Mouse (Mus musculus) ovary, postnatal 10 days (tissue): ENCODE data around the gene Thnsl1.
A peak's percentile ranks its signal among the peaks of the same experiment; 100 is the strongest.

Source experiments
- DNase-seq: peaks from one replicate; pipeline ENCODE4 v3.0.0; 2022; ENCODE audit warnings: low spot score

The Thnsl1 gene

GRCm38 (mm10) chr2:21204912-21205830 is at the start of gene Thnsl1, which contains the start of gene Enkur:
TSS of gene Thnsl1 (plus strand) at chr2:21205724.
TSS of gene Enkur (minus strand) at chr2:21205365.
- DNase-seq = peak; percentile 93

DNA sequence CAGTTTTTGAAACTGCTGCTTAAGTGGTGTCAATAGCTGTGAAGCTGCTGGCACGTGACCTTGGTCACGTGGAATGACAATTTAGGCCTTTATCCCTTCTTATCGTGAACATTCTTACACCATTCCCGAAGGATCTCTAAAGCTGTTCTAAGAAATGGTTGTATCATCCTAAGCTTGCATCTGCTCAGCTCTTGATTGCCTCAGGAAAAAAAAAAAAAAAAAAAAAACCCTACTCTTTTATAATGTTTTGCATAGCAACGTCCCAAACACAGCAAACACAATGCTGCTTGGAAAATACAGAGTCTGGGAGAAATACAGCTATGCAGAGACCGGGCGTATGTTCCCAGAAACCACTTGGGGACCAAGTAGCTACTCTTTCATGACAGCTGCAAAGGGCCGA is 41.2 kb upstream of the Thnsl1 start:
- no peak for DNase-seq

DNA sequence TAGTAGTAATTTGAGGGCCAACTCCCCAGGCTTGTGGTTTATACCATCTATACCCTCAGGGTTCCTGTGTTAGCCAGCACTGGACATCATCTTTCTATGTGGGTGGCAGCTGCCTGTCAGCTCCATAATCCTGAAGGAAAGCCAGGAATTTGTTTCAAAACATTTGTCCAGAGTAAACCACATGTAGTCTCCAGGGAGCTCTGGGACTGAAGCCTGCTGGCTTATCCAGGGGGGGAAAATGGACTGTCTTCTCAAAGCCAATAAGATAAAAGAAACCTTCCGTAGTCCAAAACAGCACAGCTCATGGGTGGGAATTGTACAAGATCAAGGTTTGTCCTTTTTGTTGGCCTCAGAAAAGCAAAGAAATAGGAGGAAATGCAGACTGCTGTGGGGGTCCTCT is 37.6 kb upstream of the Thnsl1 start:
- DNase-seq = no peak

- DNase-seq = no peak
These were observed 32.7 kb upstream of the Thnsl1 start for GRCm38 (mm10) chr2:21172797-21173196.

DNA sequence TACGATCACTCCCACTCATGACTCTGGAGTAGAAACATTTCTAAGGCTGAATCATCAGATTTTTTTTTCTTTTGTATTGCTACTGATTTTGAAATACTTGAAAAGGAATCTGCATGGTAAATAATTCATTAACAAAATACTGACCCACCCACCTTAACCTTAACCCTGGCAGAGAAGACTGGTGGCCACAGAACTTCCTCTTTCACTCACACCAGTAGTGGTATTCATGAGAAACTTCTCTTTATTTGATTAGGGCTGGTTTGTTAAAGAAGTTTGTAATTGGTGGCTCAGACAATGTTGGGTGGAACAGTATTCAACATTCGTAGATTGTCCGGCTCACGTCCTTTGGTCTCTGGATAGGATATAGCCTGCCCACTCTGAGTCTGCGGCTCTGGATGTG is 26.4 kb upstream of the Thnsl1 start:
- DNase-seq = no peak

- DNase-seq = no peak
These were observed 22.7 kb upstream of the Thnsl1 start for GRCm38 (mm10) chr2:21182811-21183210.

GRCm38 (mm10) chr2:21187576-21187975 is 17.9 kb upstream of the Thnsl1 start:
- DNase-seq = no peak

DNA sequence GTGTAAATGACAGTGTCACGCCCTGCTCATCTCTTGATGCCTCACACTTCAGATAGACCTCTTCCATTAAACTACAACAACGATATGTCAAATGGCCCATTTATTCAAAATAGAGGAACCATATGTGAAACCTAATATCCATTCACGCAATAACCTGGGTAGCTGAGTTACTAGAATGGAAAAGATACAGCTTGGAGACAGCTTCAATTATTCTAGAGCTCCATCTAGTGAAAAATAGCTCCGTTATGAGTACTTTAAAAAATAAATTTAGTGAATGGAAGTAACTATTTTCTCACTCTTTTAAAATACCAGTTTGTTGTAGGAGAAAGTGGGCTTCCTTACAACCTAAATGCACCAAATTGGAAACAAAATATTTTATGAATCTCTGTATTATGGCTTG is 16.9 kb upstream of the Thnsl1 start:
- no peak for DNase-seq

- DNase-seq = no peak
These were observed 14.3 kb upstream of the Thnsl1 start for GRCm38 (mm10) chr2:21191232-21191631.

DNA sequence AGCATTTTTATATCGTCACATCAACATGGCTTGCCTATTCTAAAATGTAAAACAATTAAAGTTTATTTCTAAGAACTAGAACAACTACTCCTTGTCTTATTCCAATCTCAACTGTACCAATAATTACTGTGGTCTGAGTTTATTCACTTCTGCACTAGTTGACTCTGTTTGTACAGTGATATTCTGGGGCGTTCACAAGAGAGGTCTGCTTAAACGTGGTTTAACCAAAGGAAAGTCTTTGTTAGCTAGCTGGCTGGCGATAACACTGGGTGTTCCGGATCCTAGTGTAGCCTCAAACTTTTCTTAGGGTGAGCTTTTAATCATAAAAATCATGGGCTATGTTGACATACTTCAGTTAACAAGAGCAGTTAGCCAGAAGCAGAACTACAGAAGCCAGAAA is 10.3 kb upstream of the Thnsl1 start:
- DNase-seq = no peak

DNA sequence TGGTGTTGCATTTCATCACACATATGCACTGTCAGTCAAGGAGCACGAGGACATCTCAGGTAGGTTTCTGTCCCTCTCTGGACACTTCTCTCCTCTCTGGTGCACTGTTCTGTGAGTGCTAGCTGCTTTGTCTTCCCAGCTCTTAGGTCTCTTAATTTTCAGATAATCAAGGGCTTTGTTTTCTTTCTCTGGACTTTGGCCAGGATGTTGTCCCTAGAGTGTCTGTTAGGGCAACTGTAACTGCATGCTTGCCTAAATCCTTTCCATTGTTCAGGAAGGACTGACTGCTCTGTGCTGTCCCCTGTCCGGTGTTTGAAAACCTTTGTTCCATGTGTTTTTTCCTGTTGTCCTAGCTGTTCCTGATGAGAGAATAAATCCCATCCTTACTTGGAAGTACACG is 6.5 kb upstream of the Thnsl1 start:
- DNase-seq = no peak

DNA sequence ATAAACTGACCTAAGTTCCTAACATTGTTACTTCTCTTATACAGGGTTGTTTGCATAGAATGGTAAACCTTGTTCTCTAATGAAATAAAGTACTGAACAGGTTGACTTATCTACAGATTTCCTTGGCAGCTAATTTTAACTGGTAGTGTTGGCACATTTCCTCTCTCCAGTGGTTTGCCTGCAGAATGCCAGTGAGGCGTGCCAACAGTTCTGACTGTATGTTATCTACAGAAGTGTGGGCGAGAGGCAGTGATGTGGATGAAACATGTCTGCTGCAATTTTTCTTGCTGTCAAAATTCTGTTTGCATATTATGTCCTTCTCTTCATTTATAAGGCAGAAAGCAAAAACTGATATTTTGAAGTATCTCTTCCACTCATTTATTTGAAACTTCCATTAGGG is 2.8 kb upstream of the Thnsl1 start:
- no peak for DNase-seq

- no peak for DNase-seq
These were observed 271 bp downstream of the Thnsl1 start for GRCm38 (mm10) chr2:21205831-21206159.

DNA sequence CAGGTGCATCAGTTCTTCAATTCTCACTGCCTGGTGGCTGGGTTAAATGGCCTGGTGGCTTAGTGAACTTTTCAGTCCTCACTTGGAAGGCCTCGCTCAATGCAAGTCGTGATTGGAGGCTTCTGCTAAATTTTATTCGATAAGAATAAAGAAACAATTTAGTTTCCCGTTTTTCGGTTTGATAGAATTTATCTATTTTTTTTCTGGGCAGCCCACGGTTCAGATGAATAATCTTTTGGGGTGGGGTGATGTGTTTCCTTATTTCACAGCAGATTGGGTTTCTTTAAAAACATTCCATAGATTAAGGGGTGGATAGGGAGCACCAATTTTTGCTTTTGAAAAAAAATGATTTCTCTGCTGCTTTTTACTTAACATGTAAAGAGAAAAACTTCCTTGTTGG is 754 bp downstream of the Thnsl1 start:
- DNase-seq = no peak

GRCm38 (mm10) chr2:21211361-21211760 is 5.8 kb downstream of the Thnsl1 start:
- DNase-seq = no peak

DNA sequence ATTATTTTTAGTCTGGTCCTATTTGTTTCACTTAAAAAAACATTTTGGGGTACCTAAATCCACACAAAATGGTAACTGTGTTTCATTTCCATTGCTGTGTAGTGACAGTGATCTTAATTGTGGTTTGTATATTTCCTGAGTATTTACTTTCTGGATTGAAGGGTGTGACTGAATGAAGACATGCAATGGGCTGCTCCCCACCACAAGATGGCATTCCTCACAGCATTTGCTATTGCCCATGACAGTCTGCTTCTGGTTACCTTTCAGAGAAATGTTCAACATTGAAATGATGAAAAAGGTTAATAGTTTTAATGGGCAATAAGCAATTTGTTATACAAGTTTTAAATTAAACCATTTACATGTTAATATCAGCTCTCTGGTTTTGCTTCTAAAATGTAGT is 8.8 kb downstream of the Thnsl1 start:
- DNase-seq = no peak

- DNase-seq = no peak
These were observed 9.8 kb downstream of the Thnsl1 start for GRCm38 (mm10) chr2:21215284-21215683.

DNA sequence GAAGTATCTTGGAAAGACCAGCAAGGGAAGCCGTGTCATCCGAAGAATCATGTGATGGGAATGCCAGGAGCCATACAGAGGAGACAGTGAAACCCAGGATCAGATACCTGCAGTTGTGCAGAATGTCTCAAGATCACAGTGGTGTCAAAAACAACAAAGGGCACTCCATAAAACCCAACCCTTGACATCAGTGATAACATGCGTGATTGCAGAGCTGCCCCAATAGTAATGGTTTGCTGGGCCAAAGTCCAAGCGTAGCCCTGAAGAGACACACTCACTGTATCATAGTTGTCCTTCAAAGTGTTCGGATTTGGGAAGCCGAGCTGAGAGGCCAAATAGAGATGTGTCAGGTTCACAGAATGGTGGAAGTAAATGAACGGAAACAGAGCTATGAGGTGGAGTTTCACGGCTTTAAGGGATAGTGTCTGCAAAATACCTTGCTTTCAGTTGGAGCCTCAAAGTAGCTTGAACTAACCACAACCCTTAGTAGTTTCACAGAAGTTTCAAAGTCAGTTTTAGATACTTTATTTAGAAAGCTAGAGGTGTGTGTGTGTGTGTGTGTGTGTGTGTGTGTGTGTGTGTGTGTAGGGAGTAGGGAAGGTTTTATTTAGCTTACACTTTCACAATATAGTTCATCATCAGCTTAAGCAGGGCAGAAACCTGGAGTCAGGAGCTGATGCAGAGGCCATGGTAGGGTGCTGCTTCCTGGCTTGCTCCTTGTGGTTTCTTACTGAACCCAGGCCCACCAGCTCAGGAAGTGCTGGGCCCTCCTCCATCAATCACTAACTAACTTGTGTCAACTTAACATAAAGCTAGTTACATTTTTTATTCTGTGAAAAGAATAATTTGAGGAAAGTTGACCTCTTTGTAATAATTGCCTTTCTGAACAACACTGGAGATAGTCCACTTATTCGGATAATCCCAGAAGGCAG is 17.2 kb downstream of the Thnsl1 start:
- no peak for DNase-seq

- DNase-seq = no peak
These were observed 24.8 kb downstream of the Thnsl1 start for GRCm38 (mm10) chr2:21230276-21230675.

DNA sequence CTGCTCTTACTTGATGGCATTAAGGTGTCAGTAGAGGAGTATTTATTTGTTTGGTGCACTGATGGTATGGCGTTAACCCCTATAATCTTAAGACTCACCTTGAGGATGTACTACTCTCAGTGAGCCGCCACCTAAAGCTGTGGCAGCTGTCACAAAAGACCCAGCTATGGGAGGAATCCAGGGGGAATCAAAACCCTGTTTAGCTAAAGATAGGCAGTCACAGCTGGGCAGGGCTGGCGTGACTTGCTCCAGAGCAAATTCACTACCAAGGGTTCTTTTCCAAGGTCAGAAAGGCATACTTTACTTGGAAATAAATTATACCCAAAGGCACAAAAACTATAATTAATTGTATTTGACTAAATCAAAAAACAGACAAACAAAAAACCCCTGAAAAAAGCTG is 25.6 kb downstream of the Thnsl1 start:
- DNase-seq = no peak

- no peak for DNase-seq
These were observed 29.5 kb downstream of the Thnsl1 start for GRCm38 (mm10) chr2:21234871-21235648.

GRCm38 (mm10) chr2:21235844-21236386 is 30.4 kb downstream of the Thnsl1 start:
- no peak for DNase-seq
